Mouse (Mus musculus) small intestine, adult 2 months (tissue): Measurements from ENCODE around the gene Slx4ip.

Source experiments
- CTCF ChIP-seq: fragments of 200-500 bp; IDR thresholded peaks from 2 replicates; pipeline ENCODE4 v1.5.1; 2012; ENCODE audit warnings: low read depth, mild to moderate bottlenecking, control low read depth, inconsistent platforms, low read length, moderate library complexity, mixed read lengths; ENCODE audit not compliant: insufficient replicate concordance, insufficient read length; ENCODE audit errors: extremely low read depth
- POLR2A ChIP-seq: fragments of 200-500 bp; IDR thresholded peaks from 2 replicates; pipeline ENCODE4 v1.6.1; 2012; ENCODE audit warnings: low read depth, mild to moderate bottlenecking, control low read depth, inconsistent platforms, low read length, moderate library complexity

- TF ChIP-seq CTCF (no peak), POLR2A (no peak)
Observed at GRCm38 (mm10) chr2:137101074-137101473, 210.1 kb downstream of the Slx4ip start.
